Mouse (Mus musculus): ENCODE results near the gene Mllt3. TPM values are rescaled to one million over a fixed set of nuclear protein-coding genes. Genes with fewer than 3 reads are reported as not detected.

The Mllt3 gene
- polyA plus RNA-seq, 1 experiment, result 15.7 TPM

- Histone ChIP-seq H3K27me3 (ENCODE audit: control insufficient read depth, insufficient read depth, insufficient read length) (no peaks in the 10 kb centered on the region), H3K79me2 (ENCODE audit: control insufficient read depth, insufficient read depth) (no peaks in the 10 kb centered on the region), H3K36me3 (ENCODE audit: control insufficient read depth, insufficient read depth) (no peaks in the 10 kb centered on the region), H3K4me3 (no peak overlapping the region), H3K4me2 (ENCODE audit: low read depth) (no peak overlapping the region), H3ac (ENCODE audit: control insufficient read depth, insufficient read length) (no peak overlapping the region)
- TF ChIP-seq CEBPB (IDR thresholded peaks at IDR 0.05; ENCODE audit: insufficient read depth, poor library complexity, severe bottlenecking) (no peak), MAX (IDR thresholded peaks at IDR 0.05; ENCODE audit: low read depth) (no peak)
Observed at GRCm38 (mm10) chr4:87731118-87731672, 302.0 kb downstream of the Mllt3 start.

GRCm38 (mm10) chr4:87728581-87728980, 304.6 kb downstream of the Mllt3 start:
- TF ChIP-seq CEBPB (IDR thresholded peaks at IDR 0.05; ENCODE audit: insufficient read depth, poor library complexity, severe bottlenecking) (no peak), USF1 (IDR thresholded peaks at IDR 0.05; ENCODE audit: low read depth) (no peak), MYOG (IDR thresholded peaks at IDR 0.05; ENCODE audit: control insufficient read depth in 1 of 3, insufficient read depth in 1 of 3, insufficient read length in 2 of 3, low read depth in 2 of 3) (no peak), E2F4 (IDR thresholded peaks at IDR 0.05; ENCODE audit: insufficient read depth) (no peak), SRF (IDR thresholded peaks at IDR 0.05; ENCODE audit: control insufficient read depth, insufficient read length, low read depth) (no peak), REST (IDR thresholded peaks at IDR 0.05; ENCODE audit: insufficient read depth, insufficient read length) (no peak), TCF3 (IDR thresholded peaks at IDR 0.05; ENCODE audit: insufficient read length, low read depth) (no peak), POLR2AphosphoS2 (IDR thresholded peaks at IDR 0.05; ENCODE audit: insufficient read length, low read depth) (no peak), MYOD1 (IDR thresholded peaks at IDR 0.05; ENCODE audit: control insufficient read depth in 1 of 3, insufficient read length in 2 of 3, low read depth in 2 of 3) (no peak), MAX (IDR thresholded peaks at IDR 0.05; ENCODE audit: low read depth) (no peak), TCF12 (IDR thresholded peaks at IDR 0.05; ENCODE audit: insufficient read depth, poor library complexity, severe bottlenecking) (no peak)
- Histone ChIP-seq H3K79me2 (ENCODE audit: control insufficient read depth, insufficient read depth) (no peaks in the 10 kb centered on the region), H3K36me3 (ENCODE audit: control insufficient read depth, insufficient read depth) (no peaks in the 10 kb centered on the region), H3K27me3 (ENCODE audit: control insufficient read depth, insufficient read depth, insufficient read length) (no peaks in the 10 kb centered on the region), H3K4me2 (ENCODE audit: low read depth) (no peak overlapping the region), H3ac (ENCODE audit: control insufficient read depth, insufficient read length) (no peak overlapping the region), H3K4me3 (no peak overlapping the region)

GRCm38 (mm10) chr4:87723448-87723847, 309.7 kb downstream of the Mllt3 start:
- Histone ChIP-seq H3K79me2 (ENCODE audit: control insufficient read depth, insufficient read depth) (no peaks in the 10 kb centered on the region), H3K27me3 (ENCODE audit: control insufficient read depth, insufficient read depth, insufficient read length) (no peaks in the 10 kb centered on the region), H3K4me2 (ENCODE audit: low read depth) (no peak overlapping the region), H3K36me3 (ENCODE audit: control insufficient read depth, insufficient read depth) (no peaks in the 10 kb centered on the region), H3ac (ENCODE audit: control insufficient read depth, insufficient read length) (no peak overlapping the region), H3K4me3 (no peak overlapping the region)
- TF ChIP-seq POLR2A (IDR thresholded peaks at IDR 0.05; ENCODE audit: insufficient read length, low read depth) (no peak), USF1 (IDR thresholded peaks at IDR 0.05; ENCODE audit: low read depth) (no peak), MYOD1 (IDR thresholded peaks at IDR 0.05; ENCODE audit: control insufficient read depth in 1 of 3, insufficient read length in 2 of 3, low read depth in 2 of 3) (no peak), CEBPB (IDR thresholded peaks at IDR 0.05; ENCODE audit: insufficient read depth, poor library complexity, severe bottlenecking) (no peak), TCF3 (IDR thresholded peaks at IDR 0.05; ENCODE audit: insufficient read length, low read depth) (no peak), E2F4 (IDR thresholded peaks at IDR 0.05; ENCODE audit: insufficient read depth) (no peak), TCF12 (IDR thresholded peaks at IDR 0.05; ENCODE audit: insufficient read depth, poor library complexity, severe bottlenecking) (no peak), SRF (IDR thresholded peaks at IDR 0.05; ENCODE audit: control insufficient read depth, insufficient read length, low read depth) (no peak), MYOG (IDR thresholded peaks at IDR 0.05; ENCODE audit: control insufficient read depth in 1 of 3, insufficient read depth in 1 of 3, insufficient read length in 2 of 3, low read depth in 2 of 3) (no peak), POLR2AphosphoS2 (IDR thresholded peaks at IDR 0.05; ENCODE audit: insufficient read length, low read depth) (no peak), MAX (IDR thresholded peaks at IDR 0.05; ENCODE audit: low read depth) (no peak), REST (IDR thresholded peaks at IDR 0.05; ENCODE audit: insufficient read depth, insufficient read length) (no peak)

Other genes starting within 250 kb of the Mllt3 start
- gene Focad, start 61.3 kb upstream of the Mllt3 start, polyA plus RNA-seq (2012; fragmentation: generic; extraction: Trizol), result 15.3 TPM